Mouse (Mus musculus) 3T3-L1 (cell line): Measurements from ENCODE around the gene Nupr1.

ENCODE experiments used
- DNase-seq: peaks from one replicate; pipeline ENCODE4 v3.0.0-alpha.2; 2015; ENCODE audit warnings: low read depth, low spot score

Nupr1 gene

DNA sequence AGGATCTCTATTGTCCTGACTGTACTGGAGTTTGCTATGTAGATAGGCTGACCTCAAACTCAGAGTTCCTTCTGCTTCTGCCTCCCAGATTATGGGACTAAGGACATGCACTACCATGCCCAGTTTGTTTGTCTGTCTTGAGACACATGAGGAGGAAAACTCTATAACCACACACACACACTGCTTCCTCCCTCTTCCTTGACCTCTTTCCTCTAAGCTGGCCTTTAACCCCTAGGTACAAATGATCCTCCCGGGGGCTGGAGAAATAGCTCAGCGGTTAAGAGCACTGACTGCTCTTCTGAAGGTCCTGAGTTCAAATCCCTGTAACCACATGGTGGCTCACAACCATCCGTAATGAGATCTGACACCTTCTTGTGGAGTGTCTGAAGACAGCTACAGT, 13.7 kb upstream of the Nupr1 start:
- DNase-seq, result no peak

DNA sequence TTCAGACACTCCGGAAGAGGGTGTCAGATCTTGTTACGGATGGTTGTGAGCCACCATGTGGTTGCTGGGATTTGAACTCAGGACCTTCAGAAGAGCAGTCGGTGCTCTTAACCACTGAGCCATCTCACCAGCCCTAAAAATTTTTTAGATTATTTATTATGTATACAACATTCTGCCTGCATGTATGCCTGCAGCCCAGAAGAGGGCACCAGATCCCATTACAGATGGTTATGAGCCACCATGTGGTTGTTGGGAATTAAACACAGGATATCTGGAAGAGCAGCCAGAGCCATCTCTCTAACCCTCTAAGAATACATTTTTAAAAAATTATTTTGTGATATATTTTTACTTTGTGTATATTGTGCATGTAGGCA, 12.6 kb upstream of the Nupr1 start:
- peak; percentile 72 for DNase-seq

- peak; percentile 31 for DNase-seq
Observed at GRCm38 (mm10) chr7:126642545-126643243, 12.0 kb upstream of the Nupr1 start.

DNA sequence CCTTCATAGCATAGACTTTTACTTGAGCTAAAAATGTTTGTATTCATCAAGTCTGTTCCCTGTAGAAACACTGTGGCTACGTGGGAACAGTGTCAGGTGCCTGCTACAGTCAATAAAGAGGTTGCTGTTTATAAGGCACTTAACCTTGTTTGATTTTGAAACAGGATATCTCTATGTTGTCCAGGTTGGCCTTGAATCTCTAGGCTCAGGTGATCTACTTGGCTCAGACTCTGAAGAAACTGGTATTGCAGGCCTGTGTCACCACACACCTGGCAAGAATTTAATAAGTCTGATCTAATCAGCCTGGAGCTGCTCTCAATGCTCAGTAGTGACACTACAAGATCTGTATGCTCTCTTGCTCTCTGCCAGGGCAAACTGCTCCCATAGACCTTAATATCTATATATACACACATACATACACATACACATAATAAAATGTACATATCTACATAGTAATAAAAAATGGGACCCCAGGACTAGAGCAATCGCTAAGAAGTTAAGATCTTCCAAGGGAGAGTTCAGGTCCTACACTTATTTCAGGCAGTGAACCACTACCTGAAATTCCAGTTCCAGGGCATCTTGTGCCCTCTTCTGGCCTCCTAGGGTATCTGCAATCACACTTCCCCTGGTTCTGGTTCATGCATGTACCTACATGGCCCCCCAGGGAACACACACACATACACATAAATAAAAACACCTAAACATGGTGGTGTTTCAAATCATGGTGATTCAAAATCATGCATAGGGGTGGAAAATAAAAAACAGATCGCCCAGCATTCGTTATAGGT, 6.3 kb upstream of the Nupr1 start:
- peak; percentile 72 for DNase-seq

- DNase-seq, result no peak
Observed at GRCm38 (mm10) chr7:126635375-126635774, 4.7 kb upstream of the Nupr1 start.

DNA sequence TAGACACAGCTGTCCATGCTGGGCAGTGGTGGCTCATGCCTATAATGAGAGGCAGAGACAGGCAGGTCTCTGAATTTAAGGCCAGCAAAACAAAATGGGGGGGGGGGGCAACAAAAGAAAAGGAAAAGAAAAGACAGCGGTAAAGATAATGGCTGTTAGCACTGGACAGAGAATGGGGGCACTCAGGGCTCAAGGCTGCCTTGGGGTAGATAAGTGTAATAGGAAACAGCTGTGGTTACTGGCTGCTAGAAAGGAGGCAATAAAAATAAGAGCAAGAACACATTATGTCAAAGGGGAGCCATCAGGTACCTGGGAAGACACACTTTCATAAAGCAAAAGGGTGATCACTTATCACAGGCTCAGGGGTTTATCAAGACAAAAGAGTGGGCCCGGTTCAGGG, 1.8 kb upstream of the Nupr1 start:
- DNase-seq, result no peak

DNA sequence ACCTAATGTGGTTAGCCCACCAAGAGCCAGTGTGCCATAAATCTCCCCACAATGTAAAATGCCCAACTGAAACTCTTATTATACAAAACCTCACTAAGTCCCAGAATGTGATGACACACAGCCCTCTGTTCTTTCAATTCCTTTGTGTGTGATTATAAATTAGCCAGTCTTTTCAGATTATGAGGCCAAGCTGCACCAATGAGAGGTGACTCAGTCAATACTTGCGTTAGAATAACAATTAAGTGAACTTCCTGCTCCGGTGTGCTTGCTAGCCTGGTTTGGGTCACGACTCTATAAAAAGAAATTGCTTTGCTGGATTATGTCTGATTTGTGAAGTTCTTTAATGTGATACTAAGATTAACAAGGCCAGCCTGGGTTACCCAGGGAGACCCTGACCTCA, 746 bp downstream of the Nupr1 start:
- DNase-seq, result no peak

- DNase-seq, result peak; percentile 85
Observed at GRCm38 (mm10) chr7:126628111-126628510, 2.5 kb downstream of the Nupr1 start.

GRCm38 (mm10) chr7:126625807-126626600, 4.7 kb downstream of the Nupr1 start:
- peak; percentile 84 for DNase-seq

DNA sequence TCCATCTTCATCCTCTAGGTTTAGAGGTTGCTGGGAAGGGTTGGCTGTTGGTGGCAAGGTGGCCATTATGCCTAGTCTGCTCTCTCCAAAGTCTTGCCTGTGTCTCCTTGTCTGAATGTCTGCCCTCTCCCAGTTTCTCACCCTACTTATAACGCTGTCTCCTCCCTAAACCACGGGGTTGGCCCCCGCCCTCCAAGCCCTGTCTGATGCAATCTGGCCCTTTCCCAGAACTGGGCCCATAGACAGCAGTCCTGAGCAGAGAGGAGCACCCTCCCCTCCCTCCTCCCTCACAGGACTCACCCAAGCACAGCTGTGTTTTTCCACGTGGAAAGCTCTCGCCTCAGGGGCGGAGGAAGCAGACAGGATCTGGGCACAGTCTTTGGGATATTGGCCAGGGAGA, 5.3 kb downstream of the Nupr1 start:
- peak; percentile 94 for DNase-seq

GRCm38 (mm10) chr7:126624774-126625173, 5.9 kb downstream of the Nupr1 start:
- DNase-seq, result no peak

- no peak for DNase-seq
Observed at GRCm38 (mm10) chr7:126623381-126623780, 7.3 kb downstream of the Nupr1 start.

GRCm38 (mm10) chr7:126621452-126622359, 9.0 kb downstream of the Nupr1 start:
- peak; percentile 20 for DNase-seq

DNA sequence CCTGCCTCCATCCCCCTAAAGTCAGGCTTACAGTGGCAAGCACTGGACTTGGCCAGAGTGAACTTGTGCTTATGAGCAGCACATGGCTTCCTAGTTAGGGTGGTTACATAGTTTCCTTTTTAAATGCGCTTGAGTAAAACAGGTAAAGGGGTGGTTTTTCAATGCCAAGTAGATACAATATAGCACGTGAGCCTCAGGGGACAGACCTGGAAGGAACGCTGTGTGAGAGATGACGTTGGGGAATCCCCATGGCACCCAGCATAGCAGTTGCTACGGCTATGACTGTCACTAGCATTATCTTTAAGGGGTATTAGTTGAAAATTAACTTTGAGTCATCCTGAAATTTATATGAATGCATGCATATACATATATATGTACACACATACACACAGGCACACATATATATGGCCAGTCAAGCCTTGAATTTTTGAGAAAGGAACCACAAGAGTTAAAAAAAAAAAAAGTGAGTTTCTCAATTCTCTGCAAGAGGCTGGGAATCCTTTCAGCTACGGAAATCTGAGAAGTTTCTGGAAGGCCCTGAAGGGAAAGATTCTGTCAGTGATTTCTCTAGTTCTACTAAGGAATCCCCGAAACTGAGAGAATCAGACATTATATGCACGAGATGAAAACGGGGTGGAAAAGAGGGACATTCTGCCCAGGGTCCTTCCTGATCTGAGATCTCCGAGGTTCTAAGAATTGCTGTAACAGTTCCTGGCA, 10.9 kb downstream of the Nupr1 start:
- no peak for DNase-seq

DNA sequence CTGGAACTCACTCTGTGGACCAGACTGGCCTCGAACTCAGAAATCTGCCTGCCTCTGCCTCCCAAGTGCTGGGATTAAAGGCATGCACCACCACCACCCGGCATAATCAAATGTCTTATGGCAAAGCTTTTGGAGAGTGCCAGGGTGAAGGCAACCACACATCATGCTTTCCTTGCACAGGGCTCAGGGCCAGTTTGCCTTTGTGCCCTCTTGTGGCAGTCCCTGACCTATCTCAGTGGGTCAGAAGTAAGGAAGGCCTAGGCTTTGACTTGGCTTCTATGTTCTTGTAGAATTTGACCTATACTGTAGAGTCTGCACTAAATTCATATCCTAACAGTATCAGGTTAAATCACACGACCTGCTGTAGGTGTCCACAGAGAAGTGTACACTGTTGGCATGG, 14.0 kb downstream of the Nupr1 start:
- no peak for DNase-seq

DNA sequence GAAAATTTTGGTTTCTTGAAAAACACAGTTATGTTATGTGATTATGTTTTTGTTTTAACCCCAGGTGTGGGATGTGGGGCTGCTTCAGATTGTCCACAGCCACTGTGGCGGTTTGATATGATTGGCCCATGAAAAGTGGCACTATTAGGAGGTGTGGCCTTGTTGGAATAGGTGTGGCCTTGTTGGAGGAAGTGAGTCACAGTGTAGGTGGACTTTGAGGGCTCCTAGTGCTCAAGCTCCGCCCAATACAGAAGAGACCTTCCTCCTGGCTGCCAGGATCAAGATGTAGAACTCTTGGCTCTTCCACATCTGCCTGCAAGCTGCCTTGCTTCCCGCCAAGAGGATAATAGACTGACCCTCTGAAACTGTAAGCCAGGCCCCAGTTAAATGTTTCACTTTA, 17.9 kb downstream of the Nupr1 start:
- DNase-seq, result no peak

DNA sequence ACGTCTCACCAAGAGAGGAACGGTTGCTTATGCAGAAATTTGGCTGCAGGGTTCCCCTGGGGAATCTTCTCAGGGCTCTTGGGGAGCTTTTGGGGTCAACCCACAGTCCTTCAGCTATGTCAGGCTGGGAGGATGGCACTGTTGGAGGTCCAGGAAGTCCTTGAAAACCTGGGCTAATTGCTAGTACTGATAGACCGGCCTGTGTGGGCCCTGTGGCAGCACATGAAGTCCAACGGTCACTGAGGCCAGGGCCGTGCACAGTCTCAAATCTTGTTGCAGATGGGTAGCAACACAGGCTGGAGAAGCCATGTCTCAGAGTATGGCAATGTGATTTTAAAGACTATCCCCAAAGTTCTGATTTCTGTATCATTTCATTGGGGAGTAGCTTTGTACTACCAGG, 22.9 kb downstream of the Nupr1 start:
- DNase-seq, result no peak

GRCm38 (mm10) chr7:126607064-126607463, 23.6 kb downstream of the Nupr1 start:
- peak; percentile 80 for DNase-seq

DNA sequence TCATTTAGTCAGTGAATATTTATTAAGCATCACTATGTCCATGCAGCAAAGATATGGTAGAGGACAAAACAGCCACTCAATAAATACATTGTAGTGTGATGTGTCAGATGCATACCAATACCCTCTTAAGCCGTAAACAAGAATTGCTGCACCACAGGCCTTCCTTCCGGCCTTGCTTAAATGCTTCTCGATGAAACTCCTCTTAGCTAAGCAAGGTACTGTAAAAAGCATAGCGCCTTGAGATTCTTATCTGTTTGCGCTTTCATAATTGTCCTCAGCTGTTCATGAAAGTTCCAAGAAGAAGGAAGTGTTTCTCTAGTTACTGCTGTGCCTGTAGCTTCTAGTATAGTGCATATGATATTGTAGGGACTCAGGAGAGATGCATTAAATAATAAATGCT, 24.1 kb downstream of the Nupr1 start:
- peak; percentile 28 for DNase-seq

DNA sequence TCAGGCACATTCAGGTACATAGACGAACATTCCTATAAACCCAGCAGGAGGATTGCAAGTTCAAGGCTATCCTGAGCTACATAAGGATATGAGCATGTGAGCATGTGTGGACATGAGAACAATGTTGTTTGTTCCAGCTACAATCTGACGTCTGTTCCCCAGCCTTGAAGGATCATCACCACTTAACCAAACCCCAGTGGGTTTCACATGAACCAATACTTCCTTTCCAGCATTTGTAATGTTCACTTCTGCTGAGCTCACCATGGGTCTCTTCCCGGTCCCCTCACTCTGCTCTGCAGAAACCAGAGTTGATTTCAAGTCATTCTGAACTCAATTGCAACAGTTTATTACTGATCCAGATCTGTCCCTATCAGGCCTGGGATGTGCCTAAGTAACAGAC, 28.0 kb downstream of the Nupr1 start:
- no peak for DNase-seq

- DNase-seq, result no peak
Observed at GRCm38 (mm10) chr7:126601896-126602295, 28.8 kb downstream of the Nupr1 start.
